16 mouse cellular contexts compared by ENCODE assay signal in genomic region chr11:47765859-47766258, GRCm38 (mm10).
DNase-seq lines count a peak whose midpoint lies in the region; ATAC-seq lines count a peak whose summit lies in the region.
"Had no signal": no experiment of that assay in that cellular context is flagged by ENCODE, and none has a peak within 500 bp of the region (broad histone marks: within the 10 kb centered on the region; RNA-seq: fewer than 3 reads in every experiment).

No protein-coding gene starts in this region.

- H3K9ac ChIP-seq in forebrain, embryonic 15.5 days (replicated peaks): no peak overlapping the region
- H3K9ac ChIP-seq in forebrain, embryonic 12.5 days: no peak overlapping the region
- H3K9ac ChIP-seq: limb, embryonic 15.5 days; liver, embryonic 15.5 days; midbrain, embryonic 13.5 days; neural tube, embryonic 15.5 days had no signal

- no peaks in the 10 kb centered on the region for H3K36me3 ChIP-seq in forebrain, embryonic 15.5 days
- H3K36me3 ChIP-seq in forebrain, embryonic 12.5 days (replicated peaks): no peaks in the 10 kb centered on the region
- H3K36me3 ChIP-seq: limb, embryonic 15.5 days; liver, embryonic 15.5 days; midbrain, embryonic 13.5 days; neural tube, embryonic 15.5 days had no signal

- no peaks in the 10 kb centered on the region for H3K4me1 ChIP-seq in forebrain, embryonic 15.5 days
- H3K4me1 ChIP-seq in forebrain, embryonic 12.5 days: no peaks in the 10 kb centered on the region
- H3K4me1 ChIP-seq: limb, embryonic 15.5 days; liver, embryonic 15.5 days; midbrain, embryonic 13.5 days; neural tube, embryonic 15.5 days had no signal

- ATAC-seq in forebrain, embryonic 15.5 days (replicated peaks): peak; percentile 87
- no peak for ATAC-seq in forebrain, embryonic 12.5 days (ENCODE audit: low FRiP score)
- ATAC-seq: midbrain, embryonic 13.5 days had no signal

- H3K9me3 ChIP-seq in forebrain, embryonic 15.5 days: no peaks in the 10 kb centered on the region
- H3K9me3 ChIP-seq in forebrain, embryonic 12.5 days: no peaks in the 10 kb centered on the region
- H3K9me3 ChIP-seq: limb, embryonic 15.5 days; liver, embryonic 15.5 days; midbrain, embryonic 13.5 days; neural tube, embryonic 15.5 days had no signal

- peak; percentile 24 to 37 for DNase-seq in right cerebral cortex, postnatal 10 days (ENCODE audit: low spot score in 2 of 2)
- DNase-seq in right cerebral cortex, adult 2 months (ENCODE audit: low spot score in 2 of 2): no peak
- peak; percentile 31 for DNase-seq in layer of hippocampus, adult 9-11 months
- DNase-seq in ovary, adult 18-20 months (ENCODE audit: low spot score): no peak
- DNase-seq in adipocyte (ENCODE audit: low spot score): no peak
- DNase-seq: adrenal gland, adult 2 months; cerebellum, postnatal 36 days; kidney, adult 18-20 months; kidney, postnatal 10 days; lung, postnatal 10 days had no signal

- H3K27ac ChIP-seq in forebrain, embryonic 15.5 days (replicated peaks): no peak overlapping the region
- H3K27ac ChIP-seq in forebrain, embryonic 12.5 days: no peak overlapping the region
- H3K27ac ChIP-seq: limb, embryonic 15.5 days; liver, embryonic 15.5 days; midbrain, embryonic 13.5 days; neural tube, embryonic 15.5 days had no signal

- H3K4me2 ChIP-seq in forebrain, embryonic 15.5 days (replicated peaks): no peak overlapping the region
- H3K4me2 ChIP-seq in forebrain, embryonic 12.5 days: no peak overlapping the region
- H3K4me2 ChIP-seq: limb, embryonic 15.5 days; liver, embryonic 15.5 days; midbrain, embryonic 13.5 days; neural tube, embryonic 15.5 days had no signal

- H3K4me3 ChIP-seq in forebrain, embryonic 15.5 days: no peak overlapping the region
- no peak overlapping the region for H3K4me3 ChIP-seq in forebrain, embryonic 12.5 days (replicated peaks)
- H3K4me3 ChIP-seq: limb, embryonic 15.5 days; liver, embryonic 15.5 days; midbrain, embryonic 13.5 days; neural tube, embryonic 15.5 days had no signal

- H3K27me3 ChIP-seq in forebrain, embryonic 15.5 days: no peaks in the 10 kb centered on the region
- no peaks in the 10 kb centered on the region for H3K27me3 ChIP-seq in forebrain, embryonic 12.5 days
- H3K27me3 ChIP-seq: limb, embryonic 15.5 days; liver, embryonic 15.5 days; midbrain, embryonic 13.5 days; neural tube, embryonic 15.5 days had no signal

- WGBS in forebrain, embryonic 15.5 days: 68% methylated on average over 2 of the region's 2 CpGs
- 93% methylated on average over 2 of the region's 2 CpGs for WGBS in forebrain, embryonic 12.5 days

Comparison
In these comparisons a context has a peak if more than half of its experiments do, and no peak if none do; other contexts are left out.
1. DNase-seq: peak in right cerebral cortex, postnatal 10 days (2 of 2) and layer of hippocampus, adult 9-11 months (single experiment); none in right cerebral cortex, adult 2 months (0 of 2), ovary, adult 18-20 months (single experiment) and adipocyte (single experiment).